Mouse (Mus musculus): ENCODE measurements around the gene Tmem132a. TPM values are rescaled to one million over a fixed set of nuclear protein-coding genes. Genes with fewer than 3 reads are reported as not detected.
A peak's percentile ranks its signal among the peaks of the same experiment; 100 is the strongest.

Tmem132a gene
- polyA plus RNA-seq, 1 experiment from 2014 or later = 87.0 TPM

- no peaks in the 10 kb centered on the region for H3K4me1 ChIP-seq (ENCODE audit: control insufficient read depth, insufficient read depth, low read length)
- DNase-seq (ENCODE audit: low spot score) (peak; percentile 28), ATAC-seq (ENCODE audit: insufficient number of reproducible peaks, low FRiP score, low TSS enrichment, low read depth) (0 out of 2 replicates have a peak, but pooled peaks have one; percentile 52)
- H3K27me3 ChIP-seq (ENCODE audit: control insufficient read depth, insufficient read depth, low read length) = no peaks in the 10 kb centered on the region
- peaks cover 33% of the 10 kb centered on the region for H3K36me3 ChIP-seq (ENCODE audit: control insufficient read depth, insufficient read depth, low read length)
- 55% methylated on average over 7 of the region's 7 CpGs for WGBS
- no peak overlapping the region for H3K4me2 ChIP-seq (ENCODE audit: low read depth, severe bottlenecking)
- H3K4me3 ChIP-seq (ENCODE audit: low read depth, low read length) = no peak overlapping the region
- no peak overlapping the region for H3K9ac ChIP-seq (ENCODE audit: low read length)
- H3K27ac ChIP-seq (replicated peaks; ENCODE audit: low read depth, low read length) = no peak overlapping the region
- H3K9me3 ChIP-seq (ENCODE audit: control insufficient read depth, low read length) = no peaks in the 10 kb centered on the region
These were observed 35.4 kb upstream of the Tmem132a start for GRCm38 (mm10) chr19:10904927-10905727.

GRCm38 (mm10) chr19:10904512-10904911 lies 34.8 kb upstream of the Tmem132a start:
- ATAC-seq (ENCODE audit: insufficient number of reproducible peaks, low FRiP score, low TSS enrichment, low read depth) = no peak
- H3K4me2 ChIP-seq (ENCODE audit: low read depth, severe bottlenecking) = no peak overlapping the region
- 92% methylated on average over 5 of the region's 5 CpGs for WGBS
- H3K36me3 ChIP-seq (ENCODE audit: control insufficient read depth, insufficient read depth, low read length) = peaks cover 38% of the 10 kb centered on the region
- no peak overlapping the region for H3K27ac ChIP-seq (replicated peaks; ENCODE audit: low read depth, low read length)
- H3K9me3 ChIP-seq (ENCODE audit: control insufficient read depth, low read length) = no peaks in the 10 kb centered on the region
- no peaks in the 10 kb centered on the region for H3K27me3 ChIP-seq (ENCODE audit: control insufficient read depth, insufficient read depth, low read length)
- no peaks in the 10 kb centered on the region for H3K4me1 ChIP-seq (ENCODE audit: control insufficient read depth, insufficient read depth, low read length)
- no peak for DNase-seq (ENCODE audit: low spot score)
- no peak overlapping the region for H3K9ac ChIP-seq (ENCODE audit: low read length)
- no peak overlapping the region for H3K4me3 ChIP-seq (ENCODE audit: low read depth, low read length)

- H3K9me3 ChIP-seq (ENCODE audit: control insufficient read depth, low read length) = no peaks in the 10 kb centered on the region
- H3K27me3 ChIP-seq (ENCODE audit: control insufficient read depth, insufficient read depth, low read length) = no peaks in the 10 kb centered on the region
- 0 out of 2 replicates have a peak, but pooled peaks cover 6% of the 10 kb centered on the region for H3K4me1 ChIP-seq (ENCODE audit: control insufficient read depth, insufficient read depth, low read length)
- WGBS = 94% methylated on average over 5 of the region's 5 CpGs
- H3K4me2 ChIP-seq (ENCODE audit: low read depth, severe bottlenecking) = no peak overlapping the region
- DNase-seq (ENCODE audit: low spot score) = no peak
- no peak overlapping the region for H3K9ac ChIP-seq (ENCODE audit: low read length)
- H3K27ac ChIP-seq (replicated peaks; ENCODE audit: low read depth, low read length) = no peak overlapping the region
- ATAC-seq (ENCODE audit: insufficient number of reproducible peaks, low FRiP score, low TSS enrichment, low read depth) = no peak
- no peak overlapping the region for H3K4me3 ChIP-seq (ENCODE audit: low read depth, low read length)
- H3K36me3 ChIP-seq (ENCODE audit: control insufficient read depth, insufficient read depth, low read length) = peaks cover 41% of the 10 kb centered on the region
These were observed 31.3 kb upstream of the Tmem132a start for GRCm38 (mm10) chr19:10901046-10901445.

- DNase-seq (ENCODE audit: low spot score) = no peak
- H3K4me3 ChIP-seq (ENCODE audit: low read depth, low read length) = no peak overlapping the region
- WGBS = 89% methylated on average over 6 of the region's 6 CpGs
- H3K9ac ChIP-seq (ENCODE audit: low read length) = no peak overlapping the region
- no peak for ATAC-seq (ENCODE audit: insufficient number of reproducible peaks, low FRiP score, low TSS enrichment, low read depth)
- H3K4me1 ChIP-seq (ENCODE audit: control insufficient read depth, insufficient read depth, low read length) = 0 out of 2 replicates have a peak, but pooled peaks cover 6% of the 10 kb centered on the region
- H3K36me3 ChIP-seq (ENCODE audit: control insufficient read depth, insufficient read depth, low read length) = peaks cover 39% of the 10 kb centered on the region
- no peaks in the 10 kb centered on the region for H3K9me3 ChIP-seq (ENCODE audit: control insufficient read depth, low read length)
- H3K4me2 ChIP-seq (ENCODE audit: low read depth, severe bottlenecking) = no peak overlapping the region
- H3K27me3 ChIP-seq (ENCODE audit: control insufficient read depth, insufficient read depth, low read length) = no peaks in the 10 kb centered on the region
- no peak overlapping the region for H3K27ac ChIP-seq (replicated peaks; ENCODE audit: low read depth, low read length)
These were observed 30.6 kb upstream of the Tmem132a start for GRCm38 (mm10) chr19:10900315-10900714.

- no peak for ATAC-seq (ENCODE audit: insufficient number of reproducible peaks, low FRiP score, low TSS enrichment, low read depth)
- no peak overlapping the region for H3K4me2 ChIP-seq (ENCODE audit: low read depth, severe bottlenecking)
- H3K4me1 ChIP-seq (ENCODE audit: control insufficient read depth, insufficient read depth, low read length) = 0 out of 2 replicates have a peak, but pooled peaks cover 6% of the 10 kb centered on the region
- WGBS = 86% methylated on average over 8 of the region's 8 CpGs
- no peak overlapping the region for H3K4me3 ChIP-seq (ENCODE audit: low read depth, low read length)
- H3K27me3 ChIP-seq (ENCODE audit: control insufficient read depth, insufficient read depth, low read length) = no peaks in the 10 kb centered on the region
- DNase-seq (ENCODE audit: low spot score) = no peak
- H3K9me3 ChIP-seq (ENCODE audit: control insufficient read depth, low read length) = no peaks in the 10 kb centered on the region
- peaks cover 22% of the 10 kb centered on the region for H3K36me3 ChIP-seq (ENCODE audit: control insufficient read depth, insufficient read depth, low read length)
- no peak overlapping the region for H3K27ac ChIP-seq (replicated peaks; ENCODE audit: low read depth, low read length)
- H3K9ac ChIP-seq (ENCODE audit: low read length) = no peak overlapping the region
These were observed 27.8 kb upstream of the Tmem132a start for GRCm38 (mm10) chr19:10897491-10897890.

GRCm38 (mm10) chr19:10896849-10897248 lies 27.1 kb upstream of the Tmem132a start:
- Histone ChIP-seq H3K4me1 (ENCODE audit: control insufficient read depth, insufficient read depth, low read length) (0 out of 2 replicates have a peak, but pooled peaks cover 6% of the 10 kb centered on the region), H3K36me3 (ENCODE audit: control insufficient read depth, insufficient read depth, low read length) (peaks cover 19% of the 10 kb centered on the region), H3K4me2 (ENCODE audit: low read depth, severe bottlenecking) (no peak overlapping the region; the same call in 1 of the 2 replicates), H3K9ac (ENCODE audit: low read length) (no peak overlapping the region), H3K4me3 (ENCODE audit: low read depth, low read length) (no peak overlapping the region), H3K27ac (replicated peaks; ENCODE audit: low read depth, low read length) (no peak overlapping the region), H3K27me3 (ENCODE audit: control insufficient read depth, insufficient read depth, low read length) (no peaks in the 10 kb centered on the region), H3K9me3 (ENCODE audit: control insufficient read depth, low read length) (no peaks in the 10 kb centered on the region)
- DNase-seq (ENCODE audit: low spot score) (no peak), ATAC-seq (ENCODE audit: insufficient number of reproducible peaks, low FRiP score, low TSS enrichment, low read depth) (no peak)
- WGBS = 85% methylated on average over 7 of the region's 7 CpGs

GRCm38 (mm10) chr19:10895708-10896107 lies 26.0 kb upstream of the Tmem132a start:
- Histone ChIP-seq H3K4me3 (ENCODE audit: low read depth, low read length) (peak overlapping the region; percentile 93), H3K9me3 (ENCODE audit: control insufficient read depth, low read length) (no peaks in the 10 kb centered on the region), H3K9ac (ENCODE audit: low read length) (peak overlapping the region; percentile 94), H3K4me1 (ENCODE audit: control insufficient read depth, insufficient read depth, low read length) (0 out of 2 replicates have a peak, but pooled peaks cover 6% of the 10 kb centered on the region), H3K36me3 (ENCODE audit: control insufficient read depth, insufficient read depth, low read length) (peaks cover 15% of the 10 kb centered on the region), H3K4me2 (ENCODE audit: low read depth, severe bottlenecking) (peak overlapping the region; percentile 76), H3K27ac (replicated peaks; ENCODE audit: low read depth, low read length) (peak overlapping the region; percentile 91; the same call in 1 of the 2 replicates), H3K27me3 (ENCODE audit: control insufficient read depth, insufficient read depth, low read length) (no peaks in the 10 kb centered on the region)
- no peak for DNase-seq (ENCODE audit: low spot score)
- ATAC-seq (ENCODE audit: insufficient number of reproducible peaks, low FRiP score, low TSS enrichment, low read depth) = no peak
- WGBS = under 1% methylated on average over 16 of the region's 16 CpGs

- WGBS = under 1% methylated on average over 43 of the region's 43 CpGs
These were observed 25.3 kb upstream of the Tmem132a start, which contains the start of gene Prpf19 for GRCm38 (mm10) chr19:10895016-10895528. Gene Prpf19, plus strand, starts transcription at chr19:10895231.

More at GRCm38 (mm10) chr19:10895016-10895528, 25.3 kb upstream of the Tmem132a start, which contains the start of gene Prpf19:
- H3K27ac ChIP-seq (replicated peaks; ENCODE audit: low read depth, low read length) = peak within 1 kb of the TSS; percentile 91
- H3K4me1 ChIP-seq (ENCODE audit: control insufficient read depth, insufficient read depth, low read length) = 0 out of 2 replicates have a peak, but pooled peaks cover 6% of the 10 kb centered on the region
- no peaks in the 10 kb centered on the region for H3K27me3 ChIP-seq (ENCODE audit: control insufficient read depth, insufficient read depth, low read length)
- ATAC-seq (ENCODE audit: insufficient number of reproducible peaks, low FRiP score, low TSS enrichment, low read depth) (peak; percentile 88), DNase-seq (ENCODE audit: low spot score) (peak; percentile 98)
- H3K4me2 ChIP-seq (ENCODE audit: low read depth, severe bottlenecking) = peak within 1 kb of the TSS; percentile 76
- H3K4me3 ChIP-seq (ENCODE audit: low read depth, low read length) = peak within 1 kb of the TSS; percentile 93
- H3K9me3 ChIP-seq (ENCODE audit: control insufficient read depth, low read length) = no peaks in the 10 kb centered on the region
- peaks cover 10% of the 10 kb centered on the region for H3K36me3 ChIP-seq (ENCODE audit: control insufficient read depth, insufficient read depth, low read length)
- H3K9ac ChIP-seq (ENCODE audit: low read length) = peak within 1 kb of the TSS; percentile 94
